Mouse (Mus musculus) erythroblast, adult 5-6 weeks (primary cell): Measurements from ENCODE around the gene Tbc1d8. TPM values are rescaled to one million over a fixed set of nuclear protein-coding genes. Genes with fewer than 3 reads are reported as not detected.

Experiments
- ATAC-seq: replicated peaks from 2 replicates; pipeline ENCODE4 v1.8.0; 2016; ENCODE audit warnings: moderate number of reproducible peaks, mild to moderate bottlenecking, moderate TSS enrichment, inconsistent platforms; ENCODE audit not compliant: poor library complexity, low FRiP score, severe bottlenecking
- total RNA-seq, 2 experiments: library from RNA; stranded (forward) in 1 of 2; stranded (reverse) in 1 of 2; fragments of 150-400 nt in 1 of 2; fragments of 200-764, 138-1000 nt in 1 of 2; gene quantifications; 2 replicates each; pipeline versions ENCODE4 v1.2.3 to v1.2.4; 2015 to 2017; ENCODE audit warnings: low replicate concordance in 2 of 2

The Tbc1d8 gene
- total RNA-seq, 2 experiments from 2014 or later: 12.0 to 36.5 TPM

DNA sequence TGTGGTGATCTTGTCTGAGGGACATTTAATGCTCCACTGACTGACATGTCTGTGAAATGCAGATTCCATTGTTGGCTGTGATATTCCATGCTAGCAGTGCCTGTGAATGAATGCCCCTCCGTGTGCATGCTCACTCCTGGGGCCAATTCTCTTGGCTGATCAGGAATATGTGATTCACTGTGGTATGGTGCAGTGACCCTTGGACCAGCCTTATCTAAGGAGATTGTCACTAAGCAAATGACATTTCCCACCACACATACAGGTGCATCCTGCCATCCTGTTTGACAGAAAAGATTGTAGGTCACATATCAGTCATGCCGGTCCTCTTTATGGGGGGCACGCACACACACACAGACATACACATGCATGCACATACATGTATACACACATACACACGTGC is 146.1 kb downstream of the Tbc1d8 start:
- no peak for ATAC-seq

DNA sequence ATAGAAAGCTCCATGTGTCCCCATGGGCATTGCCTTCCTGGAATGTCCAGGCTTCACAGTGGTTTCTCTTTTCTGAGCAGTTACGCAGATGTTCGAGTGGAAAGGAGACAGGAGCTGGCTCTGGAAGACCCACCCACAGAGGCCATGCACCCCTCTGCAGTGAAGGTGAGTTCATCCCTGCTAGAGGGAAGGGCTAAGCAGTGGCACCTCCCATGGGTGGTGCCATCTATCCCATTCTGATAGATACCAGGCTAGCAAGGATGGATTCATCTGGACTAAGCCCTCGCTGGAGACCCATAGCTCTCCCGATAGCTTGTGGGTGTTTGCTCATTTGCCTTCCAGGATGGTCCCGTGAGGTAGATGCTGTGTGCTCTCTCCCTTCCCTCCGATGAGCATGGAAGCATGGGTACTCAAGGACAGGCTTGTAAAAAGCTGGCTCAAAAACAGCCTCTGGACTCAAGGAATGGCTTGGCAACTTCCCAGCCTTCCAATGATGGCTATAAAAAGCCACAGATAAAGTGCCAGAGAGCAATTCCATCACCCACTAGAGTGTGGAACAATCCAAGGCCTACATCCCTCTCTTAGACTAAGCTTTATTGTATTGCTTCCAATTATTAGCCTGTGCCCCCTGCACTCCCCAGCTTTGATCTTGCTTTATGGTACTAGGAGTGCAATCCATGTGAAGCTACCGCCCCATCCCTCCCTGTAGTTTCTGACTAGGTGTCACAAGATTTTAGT is 147.5 kb downstream of the Tbc1d8 start:
- no peak for ATAC-seq

DNA sequence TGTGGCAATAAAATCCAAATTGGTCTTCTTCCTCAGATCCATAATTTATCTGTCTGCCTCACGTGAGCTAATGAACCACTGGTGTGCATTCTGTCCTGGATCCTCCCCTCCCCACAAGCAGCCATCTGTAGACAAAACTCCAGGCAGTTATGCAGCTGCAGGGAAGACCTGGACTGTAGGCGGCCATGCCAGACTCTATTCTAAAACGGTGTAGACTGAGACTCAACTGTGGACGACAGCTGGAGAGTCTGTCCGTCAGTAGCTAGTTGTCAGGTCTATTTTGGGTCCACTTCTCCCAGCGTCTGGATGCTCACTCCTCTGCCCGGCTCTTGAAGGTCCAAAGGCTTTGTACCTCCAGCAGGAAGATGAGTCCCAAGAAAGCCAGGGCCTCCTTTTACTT is 151.0 kb downstream of the Tbc1d8 start:
- ATAC-seq: no peak

DNA sequence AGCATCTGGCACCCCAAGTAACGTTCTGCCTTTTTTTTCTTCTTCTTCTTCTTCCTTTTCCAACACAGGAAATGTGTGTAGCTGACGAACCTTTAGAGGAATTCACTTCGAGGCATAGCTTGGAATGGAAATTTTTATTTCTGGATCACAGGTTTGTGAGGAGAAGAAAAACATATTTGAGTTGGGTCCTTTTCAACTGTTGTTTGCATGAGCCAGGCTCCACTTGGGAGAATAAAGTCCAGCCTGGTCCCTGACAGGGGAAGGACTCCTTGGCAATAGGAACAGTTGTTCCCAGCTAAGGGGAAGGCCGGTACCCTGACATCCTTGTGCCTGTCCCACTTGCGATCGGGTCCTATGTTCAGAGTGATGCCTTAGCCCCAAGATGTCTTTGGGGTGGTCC is 153.3 kb downstream of the Tbc1d8 start:
- no peak for ATAC-seq

DNA sequence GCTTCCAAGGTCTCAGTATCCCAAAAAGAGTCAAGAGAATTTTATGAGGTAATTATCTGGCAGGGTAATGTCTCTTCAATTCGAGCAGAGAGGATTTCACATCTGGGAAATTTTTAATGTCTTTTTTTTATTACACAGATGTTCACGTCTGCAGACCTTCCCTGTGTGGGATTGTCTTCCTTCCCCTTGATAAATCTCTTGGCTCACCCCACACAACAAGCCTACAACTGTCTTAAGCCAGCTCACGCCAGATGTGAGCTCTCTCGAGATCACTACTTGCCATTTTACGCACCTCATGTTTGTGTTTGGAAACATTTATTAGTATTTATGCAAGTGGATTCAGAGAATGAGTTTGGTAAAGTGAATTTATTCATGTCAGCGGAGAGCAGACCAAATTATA is 156.6 kb downstream of the Tbc1d8 start:
- ATAC-seq: no peak

Other genes with a start within 250 kb of the Tbc1d8 start
- 473 and 504 TPM in 2 replicates for gene Rpl31, start 110.9 kb downstream of the Tbc1d8 start, total RNA-seq (2015; ENCODE audit: low replicate concordance)
- 101 and 131 TPM in 2 replicates for gene Rpl31, start 110.9 kb downstream of the Tbc1d8 start, total RNA-seq (2017; ENCODE audit: low replicate concordance)
- gene Cnot11, start 56.2 kb upstream of the Tbc1d8 start, total RNA-seq (2015; ENCODE audit: low replicate concordance): 4.0 and 7.9 TPM in 2 replicates
- 4.1 and 9.5 TPM in 2 replicates for gene Cnot11, start 56.2 kb upstream of the Tbc1d8 start, total RNA-seq (2017; ENCODE audit: low replicate concordance)
- 8.6 and 11.5 TPM in 2 replicates for gene Rnf149, start 98.7 kb upstream of the Tbc1d8 start, total RNA-seq (2015; ENCODE audit: low replicate concordance)
- gene Rnf149, start 98.7 kb upstream of the Tbc1d8 start, total RNA-seq (2017; ENCODE audit: low replicate concordance): 12.0 and 14.9 TPM in 2 replicates
- gene Creg2, start 172.7 kb upstream of the Tbc1d8 start, total RNA-seq (2015; ENCODE audit: low replicate concordance): not detected in 2 replicates
- gene Creg2, start 172.7 kb upstream of the Tbc1d8 start, total RNA-seq (2017; ENCODE audit: low replicate concordance): under 0.01 TPM in 1 of 2 replicates, not detected in the other
- gene Rfx8, start 242.2 kb upstream of the Tbc1d8 start, total RNA-seq (2015; ENCODE audit: low replicate concordance): not detected in 2 replicates
- gene Rfx8, start 242.2 kb upstream of the Tbc1d8 start, total RNA-seq (2017; ENCODE audit: low replicate concordance): not detected in 2 replicates